Comparison of ENCODE assay signal across 9 mouse cellular contexts in the genomic region with DNA sequence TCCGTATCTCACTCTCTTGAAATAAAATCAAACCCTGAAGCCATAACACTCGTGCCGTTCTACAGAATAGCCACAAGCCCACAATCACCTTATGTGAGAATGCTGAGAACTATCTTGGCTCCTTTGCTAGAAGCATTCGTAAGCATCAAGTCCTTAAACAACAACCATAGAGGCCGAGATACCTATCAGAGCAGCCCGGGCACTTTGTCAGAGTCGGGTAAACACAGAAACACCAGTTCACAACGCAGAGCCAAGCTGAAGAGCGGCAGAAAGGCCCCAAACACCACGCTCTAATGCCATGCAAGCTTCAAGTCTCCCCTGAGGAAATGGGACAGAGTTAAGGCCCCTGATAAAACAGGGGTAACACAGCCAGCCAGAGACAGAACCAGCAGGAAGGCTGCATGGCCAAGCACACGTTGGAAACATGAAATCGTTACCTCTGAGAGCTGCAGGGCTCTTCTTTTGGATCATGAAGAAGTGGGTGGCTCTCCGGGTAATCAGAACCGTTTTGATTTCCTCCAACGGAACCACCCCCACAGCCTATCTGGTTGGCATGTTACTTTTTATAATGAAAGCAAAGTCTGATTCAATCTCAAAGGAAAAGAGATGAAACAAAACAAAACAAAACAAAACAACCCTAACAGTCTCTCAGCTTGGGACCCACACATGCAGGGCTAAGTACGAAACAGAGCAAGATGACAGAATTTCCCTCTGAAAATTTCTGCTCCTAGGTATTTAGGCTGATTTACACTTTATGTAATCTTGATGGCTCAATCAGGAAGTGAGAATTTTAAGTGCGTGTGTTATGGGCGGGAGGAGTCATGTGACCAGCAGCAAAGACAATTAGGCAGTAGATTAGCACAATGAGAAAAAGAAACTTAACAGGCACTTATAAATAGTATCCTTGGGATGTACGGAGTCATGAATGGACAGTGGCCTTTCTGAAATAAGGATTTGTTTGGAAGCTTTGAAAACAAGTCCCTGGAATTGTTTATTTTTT.
DNase-seq lines count a peak whose midpoint lies in the region; ATAC-seq lines count a peak whose summit lies in the region.
"Had no signal": no experiment of that assay in that cellular context is flagged by ENCODE, and none has a peak within 500 bp of the region (broad histone marks: within the 10 kb centered on the region; RNA-seq: fewer than 3 reads in every experiment).

No protein-coding gene starts in this region.

- WGBS in hindbrain, embryonic 10.5 days: 83% methylated on average over 19 of the region's 19 CpGs
- 78% methylated on average over 19 of the region's 19 CpGs for WGBS in hindbrain, embryonic 16.5 days
- 85% methylated on average over 19 of the region's 19 CpGs for WGBS in forebrain, embryonic 10.5 days

- no peak overlapping the region for H3K9ac ChIP-seq in hindbrain, embryonic 16.5 days (ENCODE audit: low read depth, low read length)

- ATAC-seq in hindbrain, embryonic 16.5 days: no peak
- ATAC-seq: Patski had no signal

- H3K27ac ChIP-seq in hindbrain, embryonic 10.5 days: peak overlapping the region; percentile 35; the same call in 1 of the 2 replicates
- H3K27ac ChIP-seq in hindbrain, embryonic 16.5 days (ENCODE audit: low read depth, low read length): no peak overlapping the region
- H3K27ac ChIP-seq in forebrain, embryonic 10.5 days: no peak overlapping the region

- H3K9me3 ChIP-seq in hindbrain, embryonic 10.5 days: peaks cover 3% of the 10 kb centered on the region; the same call in 1 of the 2 replicates
- no peaks in the 10 kb centered on the region for H3K9me3 ChIP-seq in hindbrain, embryonic 16.5 days (ENCODE audit: control insufficient read depth, low read length)
- H3K9me3 ChIP-seq in erythroblast, embryonic 14.5 days (ENCODE audit: control insufficient read depth, low read length): peaks cover 5% of the 10 kb centered on the region
- peaks cover 1% of the 10 kb centered on the region for H3K9me3 ChIP-seq in forebrain, embryonic 10.5 days

- no peak overlapping the region for H3K4me2 ChIP-seq in hindbrain, embryonic 16.5 days (ENCODE audit: low read length)

- H3K4me3 ChIP-seq in hindbrain, embryonic 10.5 days: no peak overlapping the region
- H3K4me3 ChIP-seq in hindbrain, embryonic 16.5 days (ENCODE audit: low read length): no peak overlapping the region
- peak overlapping the region; percentile 51 for H3K4me3 ChIP-seq in erythroblast, embryonic 14.5 days (replicated peaks)
- no peak overlapping the region for H3K4me3 ChIP-seq in forebrain, embryonic 10.5 days

- no peaks in the 10 kb centered on the region for H3K36me3 ChIP-seq in hindbrain, embryonic 10.5 days
- H3K36me3 ChIP-seq in hindbrain, embryonic 16.5 days (ENCODE audit: control insufficient read depth, insufficient read depth, low read length): no peaks in the 10 kb centered on the region
- H3K36me3 ChIP-seq in erythroblast, embryonic 14.5 days (ENCODE audit: control insufficient read depth): peaks cover 10% of the 10 kb centered on the region
- H3K36me3 ChIP-seq in forebrain, embryonic 10.5 days (replicated peaks): no peaks in the 10 kb centered on the region

- DNase-seq in hindbrain, embryonic 10.5 days (ENCODE audit: low spot score): no peak
- DNase-seq in CD4-positive helper T cell, adult 2 months (ENCODE audit: low read depth, low spot score): peak; percentile 85
- DNase-seq in lung, postnatal 10 days: peak; percentile 35
- DNase-seq in cerebellum, postnatal 4 days (ENCODE audit: low spot score in 2 of 2): no peak
- no peak for DNase-seq in cerebellum, postnatal 14 days
- no peak for DNase-seq in forebrain, embryonic 10.5 days (ENCODE audit: extremely low spot score, low spot score)

- H3K27me3 ChIP-seq in hindbrain, embryonic 10.5 days (ENCODE audit: insufficient read depth, poor library complexity, severe bottlenecking): no peaks in the 10 kb centered on the region
- no peaks in the 10 kb centered on the region for H3K27me3 ChIP-seq in hindbrain, embryonic 16.5 days (replicated peaks; ENCODE audit: control insufficient read depth, insufficient read depth, low read length)
- no peaks in the 10 kb centered on the region for H3K27me3 ChIP-seq in erythroblast, embryonic 14.5 days (ENCODE audit: control insufficient read depth)
- H3K27me3 ChIP-seq in forebrain, embryonic 10.5 days (ENCODE audit: poor library complexity, severe bottlenecking): no peaks in the 10 kb centered on the region
- H3K27me3 ChIP-seq: Patski had no signal

- peaks cover 36% of the 10 kb centered on the region for H3K4me1 ChIP-seq in hindbrain, embryonic 10.5 days (replicated peaks)
- H3K4me1 ChIP-seq in hindbrain, embryonic 16.5 days (ENCODE audit: control insufficient read depth, insufficient read depth, low read depth, low read length): no peaks in the 10 kb centered on the region
- H3K4me1 ChIP-seq in erythroblast, embryonic 14.5 days (ENCODE audit: control insufficient read depth): peaks cover 61% of the 10 kb centered on the region
- H3K4me1 ChIP-seq in forebrain, embryonic 10.5 days: peaks cover 41% of the 10 kb centered on the region

Comparison
In these comparisons a context has a peak if more than half of its experiments do, and no peak if none do; other contexts are left out.
1. DNase-seq: peak in CD4-positive helper T cell, adult 2 months (single experiment) and lung, postnatal 10 days (single experiment); none in hindbrain, embryonic 10.5 days (single experiment), cerebellum, postnatal 4 days (0 of 2), cerebellum, postnatal 14 days (0 of 2) and forebrain, embryonic 10.5 days (single experiment).